Mouse (Mus musculus) embryonic stem cell, embryonic (primary cell): ENCODE results near the gene Gm45521.
"Not testable (repeated sequence)": the region's sequence is repeated elsewhere in the genome, so short reads cannot be mapped to it uniquely, and the experiment has no call there.

Experiments used
- CTCF ChIA-PET, 4 experiments: fragments of 300-600 bp in 2 of 4; fragments of 350-600 bp in 2 of 4; sonication (Branson Sonifier 250); formaldehyde crosslinking; loops; one replicate each; lab custom pipeline; 2022; ENCODE audit warnings: inconsistent platforms in 2 of 4; lab: Charles Lee
- POLR2A ChIA-PET, 4 experiments: fragments of 300-600 bp in 2 of 4; fragments of 350-600 bp in 2 of 4; sonication (Branson Sonifier 250); formaldehyde crosslinking; loops; one replicate each; lab custom pipeline; 2022; ENCODE audit warnings: antibody characterized with exemption in 4 of 4, inconsistent platforms in 1 of 4; lab: Charles Lee

Gm45521 gene

DNA sequence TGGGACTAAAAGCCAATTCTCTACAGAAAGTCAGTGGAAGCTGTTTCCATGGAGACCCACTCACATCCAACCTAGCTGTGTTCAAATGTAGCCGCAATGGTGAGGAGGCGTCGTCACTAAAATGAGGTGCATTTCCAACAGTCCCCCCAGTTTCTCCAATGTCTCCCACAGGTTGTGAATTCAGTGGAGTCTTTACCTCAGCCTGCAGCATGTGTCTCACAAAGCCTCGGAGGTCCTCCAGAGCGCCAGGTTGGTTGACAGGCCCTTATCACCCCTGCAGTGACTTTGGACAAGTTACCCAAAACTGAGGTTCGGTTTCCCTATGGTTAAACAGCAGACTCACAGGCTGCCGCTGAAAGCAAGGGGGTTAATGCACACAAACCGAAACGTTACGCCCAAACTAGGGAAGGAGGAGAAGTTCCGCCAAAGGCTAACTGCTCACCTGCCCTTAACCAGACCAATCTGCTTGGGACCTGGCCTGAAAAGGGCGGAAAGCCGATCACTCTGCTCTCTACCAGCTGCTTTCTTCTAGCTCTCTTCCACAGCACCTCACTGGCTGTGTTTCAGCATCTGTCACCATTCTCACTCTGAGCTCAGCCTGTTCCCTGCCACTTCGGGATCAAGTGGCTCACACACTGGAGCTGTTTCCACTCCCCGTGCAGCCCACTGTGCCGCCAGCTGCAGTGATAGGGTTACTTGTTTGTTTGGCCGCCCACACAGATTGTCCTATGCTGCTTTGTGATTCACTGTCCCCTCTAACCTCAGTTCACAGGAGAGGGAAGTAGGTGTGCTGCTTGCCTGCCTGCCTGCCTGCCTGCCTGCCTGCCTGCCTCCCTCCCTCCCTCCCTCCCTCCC lies 44.0 kb downstream of the Gm45521 start:
- CTCF ChIA-PET, result interaction anchor here in 3 of 4 experiments (0.5 to 1.5 kb wide), 11 partner anchors 9 to 235 kb away, joined by 3 to 11 read pairs (median 3); no protein-coding TSS in a partner anchor
- POLR2A ChIA-PET, result interaction anchor here in 2 of 4 experiments (0.6 to 2.3 kb wide), 11 partner anchors 9 to 414 kb away, joined by 3 to 10 read pairs (median 3); no protein-coding TSS in a partner anchor

DNA sequence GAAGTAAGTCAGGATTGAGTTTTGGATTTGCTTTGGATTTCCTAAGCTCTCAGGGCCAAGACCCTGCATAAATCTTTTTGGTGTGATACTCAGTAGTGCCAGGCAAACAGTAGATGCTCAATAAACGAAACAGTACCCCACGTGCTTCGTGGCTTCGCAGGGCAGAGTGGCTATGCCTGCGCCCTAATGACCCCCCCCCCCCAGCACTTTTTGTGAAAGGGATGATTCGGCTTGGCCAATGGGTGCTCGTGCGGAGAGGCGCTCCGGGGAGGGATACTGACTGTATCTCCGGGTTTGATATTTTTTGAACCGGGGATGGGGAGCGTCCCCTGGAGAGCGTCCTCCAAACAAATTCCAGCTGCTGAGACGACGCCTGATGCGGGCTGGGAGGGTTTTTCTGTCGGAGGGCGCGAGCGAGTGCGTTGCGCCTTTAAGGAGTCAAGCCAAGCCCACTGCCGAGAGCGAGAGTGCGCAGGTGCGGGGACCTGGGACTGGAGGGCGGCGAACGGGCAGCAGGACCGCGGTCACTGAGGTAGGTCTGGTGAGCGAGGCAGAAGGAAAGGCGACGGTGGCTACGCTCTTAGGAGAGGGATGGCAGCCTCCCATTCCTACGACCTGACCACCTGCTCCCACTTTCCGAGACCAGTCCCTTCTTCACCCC lies 45.5 kb downstream of the Gm45521 start, which contains the start of gene Abhd6:
Gene Abhd6 (plus strand): TSS at position 471 of the 661 bp plus-strand sequence.
- POLR2A ChIA-PET, result interaction anchor here in 3 of 4 experiments (0.6 to 2.3 kb wide), 11 partner anchors 14 to 211 kb away, joined by 3 to 10 read pairs (median 4); partner anchors contain the start of genes Kctd6 (in 2 of the 3) and Flnb (in 1 of the 3)
- CTCF ChIA-PET, result interaction anchor here (0.5 to 1.5 kb wide), 9 partner anchors 9 to 344 kb away, joined by 3 to 9 read pairs (median 6); partner anchors contain the start of genes Dnase1l3 (in 1 of the 4) and Kctd6 (in 1 of the 4)

DNA sequence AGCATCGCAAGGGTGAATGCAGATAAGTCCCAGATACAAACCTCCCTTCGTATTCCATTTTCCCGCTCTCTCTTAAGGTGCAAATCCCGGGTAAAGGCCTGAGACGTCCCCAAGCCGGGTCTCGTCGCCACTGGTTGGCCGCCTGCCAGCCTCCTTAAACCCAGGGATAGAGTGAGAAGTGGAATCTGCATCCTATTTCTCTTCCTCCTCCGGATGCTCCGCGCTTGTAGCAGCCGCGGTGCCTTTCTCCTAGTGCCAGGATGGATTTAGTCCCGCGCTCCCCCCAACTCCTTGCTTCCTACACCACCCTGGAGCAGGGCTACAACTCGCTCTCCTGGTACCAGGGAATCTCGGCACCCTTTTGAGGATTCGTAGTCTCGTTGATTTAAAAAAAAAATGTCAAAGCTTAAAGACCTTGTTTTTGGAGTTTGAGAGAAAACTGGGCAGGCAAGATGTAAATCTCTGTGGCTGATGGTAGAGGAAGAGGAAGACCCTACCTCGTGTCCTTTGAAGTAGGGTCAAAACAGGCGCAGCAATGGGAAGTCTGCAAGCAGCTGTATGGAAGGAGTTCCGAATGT lies 46.1 kb downstream of the Gm45521 start:
- POLR2A ChIA-PET, result interaction anchor here (0.6 to 2.3 kb wide), 15 partner anchors 13 to 211 kb away, joined by 3 to 10 read pairs (median 3); partner anchors contain the start of genes Kctd6 (in 2 of the 4), Flnb (in 1 of the 4) and Gm45521 (in 1 of the 4)
- CTCF ChIA-PET, result interaction anchor here (0.5 to 1.4 kb wide), 9 partner anchors 9 to 343 kb away, joined by 3 to 9 read pairs (median 5); partner anchors contain the start of genes Kctd6 (in 2 of the 4) and Dnase1l3 (in 1 of the 4)

DNA sequence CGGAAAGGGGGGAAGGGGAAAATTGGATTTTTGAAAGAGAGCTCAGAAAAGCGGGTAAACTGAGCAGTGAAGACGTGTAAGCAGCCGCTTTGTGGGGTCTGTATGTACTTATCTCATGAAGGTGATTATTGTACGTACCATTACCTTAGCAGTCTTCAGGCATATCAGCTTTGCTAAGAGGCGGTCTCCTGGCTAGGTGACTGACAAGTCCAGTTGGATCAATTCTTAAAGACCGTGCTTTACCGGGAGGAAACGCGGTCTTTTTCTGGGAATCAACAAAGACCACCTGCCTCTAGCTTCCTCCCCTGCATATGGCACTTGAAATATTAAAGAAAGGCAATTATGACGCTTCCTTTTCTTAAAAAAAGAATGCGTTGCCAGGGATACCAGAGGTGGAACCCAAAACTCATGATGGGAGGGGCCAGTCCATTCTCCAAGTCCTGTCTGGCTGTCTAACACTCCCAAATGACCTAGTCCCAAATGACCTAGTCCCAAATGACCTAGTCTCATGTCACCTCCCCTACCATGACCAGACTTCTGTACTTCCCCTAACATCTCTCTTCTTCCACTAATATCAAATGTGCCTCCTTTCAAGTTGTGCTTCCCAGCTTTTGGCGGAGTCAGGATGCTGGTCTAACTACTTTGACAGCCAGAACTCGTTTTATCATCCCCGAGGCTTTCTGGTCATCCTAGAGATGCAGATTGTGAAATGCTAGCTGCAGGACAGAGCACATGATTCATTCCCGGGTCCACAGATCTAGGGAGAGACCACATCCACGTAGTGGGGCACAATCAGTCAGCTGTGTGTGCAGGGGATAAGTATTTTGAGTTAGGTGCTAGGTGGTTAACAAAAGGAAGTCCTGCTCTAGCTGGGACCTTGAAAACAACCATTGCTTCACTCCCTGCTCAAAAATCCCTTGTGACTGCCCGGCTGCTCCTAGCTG lies 46.9 kb downstream of the Gm45521 start:
- CTCF ChIA-PET, result interaction anchor here in 2 of 4 experiments (0.7 to 1.1 kb wide), 2 partner anchors 39 to 210 kb away, joined by 3 read pairs; partner anchors contain the start of gene Kctd6 (in 1 of the 2)
- POLR2A ChIA-PET, result interaction anchor here in 3 of 4 experiments (0.6 to 1.5 kb wide), 10 partner anchors 25 to 210 kb away, joined by 3 to 5 read pairs (median 3); partner anchors contain the start of genes Kctd6 (in 2 of the 3) and Gm45521 (in 1 of the 3)

DNA sequence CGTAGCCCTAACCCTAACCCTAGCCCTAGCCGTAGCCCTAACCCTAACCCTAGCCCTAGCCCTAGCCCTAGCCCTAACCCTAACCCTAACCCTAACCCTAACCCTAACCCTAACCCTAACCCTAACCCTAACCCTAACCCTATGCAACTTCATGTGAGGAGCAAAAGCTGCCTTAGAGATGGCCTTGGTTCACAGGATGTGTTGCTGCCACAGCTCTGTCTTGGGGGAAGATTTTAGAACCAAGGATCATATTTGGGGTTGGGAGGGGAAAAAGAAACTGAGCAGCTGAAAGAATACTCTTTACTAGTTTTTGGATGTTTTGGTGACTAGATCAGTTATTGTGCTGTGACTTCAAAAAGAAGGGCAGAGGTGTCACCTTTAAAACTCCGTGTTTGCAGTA lies 49.0 kb downstream of the Gm45521 start:
- CTCF ChIA-PET, result interaction anchor here in 2 of 4 experiments (1.0 to 1.3 kb wide), 2 partner anchors 9 kb away, joined by 3 to 6 read pairs; no protein-coding TSS in a partner anchor

DNA sequence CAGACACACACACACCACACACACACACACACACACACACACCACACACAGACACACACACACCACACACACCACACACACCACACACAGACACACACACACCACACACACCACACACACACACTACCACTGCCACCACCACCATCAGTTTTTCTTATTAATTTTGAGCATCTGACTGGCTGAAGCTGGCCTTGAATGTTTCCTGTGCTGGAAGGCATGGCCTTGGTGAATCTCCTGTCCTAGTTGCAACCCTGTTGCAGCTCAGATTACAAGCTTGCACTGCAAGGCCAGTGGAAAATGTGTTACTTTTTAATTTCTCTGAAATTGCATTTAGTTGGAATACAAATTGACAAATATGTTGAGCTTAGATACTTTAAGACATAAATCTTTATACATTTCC lies 50.0 kb downstream of the Gm45521 start:
- ChIA-PET CTCF (interaction anchor here in 2 of 4 experiments (1.0 to 1.6 kb wide), 2 partner anchors 10 to 12 kb away, joined by 3 to 7 read pairs; no protein-coding TSS in a partner anchor), POLR2A (interaction anchor here in 1 of 4 experiments (0.6 to 1.4 kb wide), 2 partner anchors 9 to 14 kb away, joined by 3 to 4 read pairs; no protein-coding TSS in a partner anchor)

More for the DNA sequence above, 49.0 kb downstream of the Gm45521 start:
- POLR2A ChIA-PET, result not testable (repeated sequence)

DNA sequence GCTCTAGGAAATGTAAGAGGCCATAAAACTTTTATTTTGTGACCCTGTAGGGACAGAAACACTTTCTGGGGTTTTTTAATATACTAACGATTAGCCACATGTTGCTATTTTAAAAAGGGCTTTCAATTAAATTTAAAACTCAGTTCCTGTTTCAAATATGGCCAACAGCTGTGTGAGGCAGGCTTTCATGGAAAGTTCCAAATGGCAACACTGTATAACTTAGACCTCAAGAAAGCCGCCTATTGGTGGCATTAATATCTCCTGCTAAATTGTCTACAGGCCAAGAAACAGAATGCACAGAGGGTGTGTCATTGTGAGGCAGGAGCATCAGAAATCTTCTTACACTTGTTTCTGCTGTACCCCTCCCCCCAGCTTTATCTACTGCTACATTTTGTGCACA lies 50.4 kb downstream of the Gm45521 start:
- CTCF ChIA-PET, result interaction anchor here in 2 of 4 experiments (1.0 to 1.6 kb wide), 2 partner anchors 10 to 12 kb away, joined by 3 to 7 read pairs; no protein-coding TSS in a partner anchor
- POLR2A ChIA-PET, result interaction anchor here in 1 of 4 experiments (0.6 to 1.4 kb wide), 2 partner anchors 9 to 13 kb away, joined by 3 to 4 read pairs; no protein-coding TSS in a partner anchor

DNA sequence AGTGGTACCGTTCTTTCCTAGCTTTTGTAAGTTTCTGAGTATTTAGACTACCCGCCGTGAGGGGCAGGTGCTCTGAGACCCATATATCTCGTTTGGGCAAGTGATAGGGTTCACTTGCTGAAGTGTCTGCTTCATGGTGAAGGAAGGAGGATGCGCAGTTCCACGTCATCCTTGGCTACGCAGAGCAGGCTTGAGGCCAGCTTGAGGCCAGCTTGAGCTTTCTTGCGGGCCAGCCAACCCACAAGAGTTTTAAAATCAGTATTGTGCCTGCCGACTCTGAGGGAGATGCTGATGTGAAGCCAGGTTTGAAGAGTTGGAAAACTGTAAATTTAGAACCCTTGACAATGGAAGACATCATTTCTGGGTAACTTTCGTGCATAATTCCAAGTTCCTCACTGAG lies 50.8 kb downstream of the Gm45521 start:
- CTCF ChIA-PET, result interaction anchor here in 1 of 4 experiments (0.6 to 1.6 kb wide), 2 partner anchors 11 to 85 kb away, joined by 4 to 7 read pairs; no protein-coding TSS in a partner anchor

More for the DNA sequence above, 50.8 kb downstream of the Gm45521 start:
- POLR2A ChIA-PET, result interaction anchor here in 1 of 4 experiments (0.6 to 1.5 kb wide), 3 partner anchors 8 to 47 kb away, joined by 3 to 4 read pairs (median 4); no protein-coding TSS in a partner anchor
